Mouse (Mus musculus) olfactory bulb, adult 2 months (tissue): ENCODE measurements at regions not wholly inside any gene's neighbourhood (a gene's known extent, or its start where the extent isn't known, plus 50 kb on each side); places are given as distances from the start of the nearest gene placed in this dataset.

Experiments
- H3K27ac ChIP-seq: fragments of 200-500 bp; 2 replicates; pipeline ENCODE4 v1.5.1; 2012; ENCODE audit warnings: low read depth, low read length; ENCODE audit not compliant: insufficient read depth
- H3K4me1 ChIP-seq: fragments of 200-500 bp; 2 replicates; pipeline ENCODE4 v1.6.1; 2012; ENCODE audit warnings: low read length; ENCODE audit not compliant: control insufficient read depth, insufficient read depth
- H3K4me3 ChIP-seq: fragments of 200-500 bp; 2 replicates; pipeline ENCODE4 v1.5.1; 2012; ENCODE audit warnings: mild to moderate bottlenecking, low read depth, low read length, moderate library complexity; ENCODE audit not compliant: insufficient read depth
- CTCF ChIP-seq: fragments of 200-500 bp; IDR thresholded peaks from 2 replicates; pipeline ENCODE4 v1.5.1; 2012; ENCODE audit warnings: low read depth, mild to moderate bottlenecking, low read length, moderate library complexity; ENCODE audit not compliant: insufficient read depth
- POLR2A ChIP-seq: fragments of 200-500 bp; IDR thresholded peaks from 2 replicates; pipeline ENCODE4 v1.6.1; 2012; ENCODE audit warnings: mild to moderate bottlenecking, low read depth, low read length, moderate library complexity; ENCODE audit not compliant: insufficient read depth
- WGBS: fragments of 180-500 bp; shearing (Covaris S2); methylation state at CpG from one replicate; pipeline ENCODE4 v1.1.7; 2018; 5-methylcytosine and 5-hydroxymethylcytosine counted together

GRCm38 (mm10) chr10:117431850-117432249 is 52.0 kb upstream of the Cpsf6 start:
- no peak overlapping the region for H3K27ac ChIP-seq
- H3K4me1 ChIP-seq = peaks cover 10% of the 10 kb centered on the region
- no peak overlapping the region for H3K4me3 ChIP-seq
- 76% methylated on average over 12 of the region's 12 CpGs for WGBS
- TF ChIP-seq CTCF = no peak
- no peak for TF ChIP-seq POLR2A

- Histone ChIP-seq H3K4me1 (peaks cover 10% of the 10 kb centered on the region), H3K4me3 (no peak overlapping the region), H3K27ac (no peak overlapping the region)
- WGBS = 91% methylated on average over 3 of the region's 3 CpGs
- TF ChIP-seq POLR2A = no peak
- TF ChIP-seq CTCF = no peak
These were observed 51.3 kb upstream of the Cpsf6 start for GRCm38 (mm10) chr10:117431086-117431619.

GRCm38 (mm10) chr10:117430224-117430884 is 50.5 kb upstream of the Cpsf6 start:
- 89% methylated on average over 5 of the region's 5 CpGs for WGBS
- H3K4me3 ChIP-seq = no peak overlapping the region
- H3K4me1 ChIP-seq = peaks cover 10% of the 10 kb centered on the region
- TF ChIP-seq CTCF = no peak
- TF ChIP-seq POLR2A = no peak
- H3K27ac ChIP-seq = no peak overlapping the region

GRCm38 (mm10) chr10:117429459-117430183 is 49.8 kb upstream of the Cpsf6 start:
- Histone ChIP-seq H3K27ac (no peak overlapping the region), H3K4me3 (no peak overlapping the region), H3K4me1 (peaks cover 5% of the 10 kb centered on the region)
- 96% methylated on average over 19 of the region's 19 CpGs for WGBS
- TF ChIP-seq CTCF (no peak), POLR2A (no peak)
